Mouse (Mus musculus): ENCODE results near the gene Arfrp1. TPM values are rescaled to one million over a fixed set of nuclear protein-coding genes. Genes with fewer than 3 reads are reported as not detected.

The Arfrp1 gene
- total RNA-seq (2014; fragmentation: Nextera tagmentation), result 34.1 and 43.2 TPM in 2 replicates
- total RNA-seq (2017), result 38.6 and 39.2 TPM in 2 replicates

DNA sequence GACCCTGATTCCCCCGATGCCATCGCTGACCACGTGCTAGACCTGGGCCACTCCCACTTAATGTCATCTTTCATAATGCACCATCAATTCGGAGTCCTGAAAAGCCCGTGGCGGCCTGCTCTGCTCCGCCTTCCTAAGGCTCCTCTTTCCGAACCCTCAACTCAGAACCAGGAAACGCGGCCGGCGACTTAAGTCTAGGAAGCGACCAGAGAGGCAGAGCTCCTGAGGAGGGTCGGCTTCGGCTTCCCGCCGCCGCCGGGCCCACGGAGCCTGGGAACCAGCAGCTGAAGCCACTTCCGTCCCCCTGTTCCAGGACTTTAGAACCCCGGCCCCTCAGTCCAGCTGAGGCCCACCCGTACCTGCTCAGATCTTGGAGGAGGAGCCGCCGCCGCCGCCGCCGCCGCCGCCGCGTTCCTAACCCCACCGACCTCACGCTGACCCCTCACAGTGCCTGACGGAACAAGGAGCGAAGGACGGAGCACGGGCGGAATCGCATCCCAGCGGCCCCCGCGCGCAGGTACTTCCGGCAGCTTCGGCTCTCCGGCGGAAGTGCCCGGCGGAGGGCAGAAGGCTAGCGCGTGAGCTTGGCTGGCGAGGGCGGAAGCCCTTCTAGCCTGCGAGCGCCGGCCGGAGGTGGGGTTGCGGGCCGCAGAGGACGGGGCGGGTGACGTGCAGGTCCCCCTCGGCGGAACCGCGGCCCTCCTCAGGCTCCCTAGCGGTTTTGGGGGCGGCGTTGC lies at the start of gene Arfrp1, which contains the start of gene Zgpat:
Gene Arfrp1, minus strand, starts transcription at position 545 of the 737 bp plus-strand sequence.
Gene Zgpat, plus strand, starts transcription at position 69 of the 737 bp plus-strand sequence.
- ATAC-seq (replicated peaks; ENCODE audit: poor library complexity, severe bottlenecking), result peak; percentile 91

DNA sequence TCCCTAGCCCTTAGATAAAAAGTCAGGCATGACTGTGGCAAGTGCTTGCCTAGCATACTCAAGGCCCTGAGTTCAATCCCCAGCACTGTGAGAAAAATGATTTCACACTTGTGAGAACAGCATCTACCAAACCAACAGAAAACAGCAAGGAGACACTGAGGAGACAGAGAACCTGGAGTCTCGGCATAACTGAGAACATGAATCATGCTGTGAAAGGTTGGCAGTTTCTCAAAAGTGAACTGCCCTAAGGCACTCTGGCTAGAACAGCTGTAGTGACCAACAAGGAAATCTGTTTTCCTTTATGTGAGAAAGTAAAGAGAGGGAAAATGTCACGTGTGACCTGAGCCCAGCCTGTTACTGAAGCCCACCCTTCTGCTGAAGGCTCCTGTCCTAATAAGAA lies 47.9 kb upstream of the Arfrp1 start:
- no peak for ATAC-seq (replicated peaks; ENCODE audit: poor library complexity, severe bottlenecking)

- peak; percentile 97 for ATAC-seq (replicated peaks; ENCODE audit: poor library complexity, severe bottlenecking)
These were observed 45.7 kb upstream of the Arfrp1 start for GRCm38 (mm10) chr2:181410760-181411473.

- no peak for ATAC-seq (replicated peaks; ENCODE audit: poor library complexity, severe bottlenecking)
These were observed 44.4 kb upstream of the Arfrp1 start for GRCm38 (mm10) chr2:181409643-181410042.

- ATAC-seq (replicated peaks; ENCODE audit: poor library complexity, severe bottlenecking), result no peak
These were observed 38.5 kb upstream of the Arfrp1 start for GRCm38 (mm10) chr2:181403722-181404121.

DNA sequence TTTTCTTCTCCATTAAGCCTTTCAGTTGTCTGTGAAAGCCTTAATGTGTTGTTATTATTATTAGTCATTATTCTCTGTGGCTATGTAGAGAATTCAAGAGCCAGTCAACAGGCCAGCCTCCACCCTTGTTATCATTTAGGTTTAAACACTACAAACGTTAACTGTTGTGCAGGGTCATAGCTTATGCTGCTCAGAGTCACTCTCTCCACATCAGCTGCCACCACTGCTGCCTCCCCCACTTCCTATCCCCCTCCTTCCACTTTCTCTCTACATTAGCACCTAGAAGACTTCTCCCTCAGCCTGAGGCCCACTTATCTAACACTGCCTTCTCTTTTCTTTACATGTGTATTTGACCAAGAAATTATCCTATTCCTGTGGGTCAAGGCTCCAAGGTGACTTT lies 36.3 kb upstream of the Arfrp1 start:
- ATAC-seq (replicated peaks; ENCODE audit: poor library complexity, severe bottlenecking), result no peak

DNA sequence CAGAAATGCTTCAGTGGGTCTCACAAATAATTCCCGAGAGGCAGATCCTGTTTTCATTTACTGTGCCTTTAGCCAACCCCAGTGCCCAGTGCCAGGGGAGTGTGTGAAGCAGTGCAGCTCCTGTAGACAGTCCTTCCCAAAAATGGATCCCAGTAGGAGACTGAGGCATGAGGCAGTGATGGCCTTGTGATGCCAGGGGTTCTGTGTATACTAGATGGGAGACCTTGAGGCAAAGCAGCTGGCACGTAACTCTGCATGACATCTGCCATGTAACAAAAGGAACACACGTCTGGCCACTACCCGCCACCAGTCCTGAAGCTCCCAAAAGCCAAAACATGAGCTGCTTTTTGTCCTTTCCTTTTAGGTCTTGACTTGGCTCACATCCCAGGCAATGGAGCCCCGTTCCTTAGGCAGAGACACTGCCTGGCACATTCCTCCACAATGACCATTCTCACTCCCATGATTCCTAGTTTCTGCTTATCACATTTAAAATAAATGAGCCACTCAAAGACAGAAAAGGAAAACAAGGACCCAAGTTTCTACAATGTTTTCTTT lies 32.1 kb upstream of the Arfrp1 start:
- ATAC-seq (replicated peaks; ENCODE audit: poor library complexity, severe bottlenecking), result no peak

- ATAC-seq (replicated peaks; ENCODE audit: poor library complexity, severe bottlenecking), result no peak
These were observed 28.9 kb upstream of the Arfrp1 start for GRCm38 (mm10) chr2:181394086-181394485.

GRCm38 (mm10) chr2:181392600-181393213 lies 27.5 kb upstream of the Arfrp1 start:
- peak; percentile 91 for ATAC-seq (replicated peaks; ENCODE audit: poor library complexity, severe bottlenecking)

GRCm38 (mm10) chr2:181391541-181391940 lies 26.3 kb upstream of the Arfrp1 start:
- ATAC-seq (replicated peaks; ENCODE audit: poor library complexity, severe bottlenecking), result no peak

DNA sequence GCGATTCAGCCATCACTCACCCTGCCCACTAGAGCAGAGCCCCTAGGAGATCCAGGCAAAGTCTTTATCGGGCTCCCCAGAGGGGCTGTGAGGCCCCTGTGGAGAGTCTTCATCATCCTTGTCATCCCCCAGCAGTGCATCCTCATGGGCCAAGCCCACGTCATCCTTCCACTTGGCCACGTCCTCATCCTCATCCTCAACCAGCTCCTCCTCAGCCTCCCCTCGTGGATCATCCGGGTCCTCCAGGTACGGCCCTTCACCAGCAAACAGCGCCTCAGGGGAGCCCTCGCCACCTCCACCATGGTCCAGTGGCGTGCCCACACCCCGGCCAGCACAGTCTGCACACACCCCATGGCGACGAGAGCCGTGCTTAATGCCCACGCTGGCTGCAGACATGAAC lies 25.8 kb upstream of the Arfrp1 start:
- ATAC-seq (replicated peaks; ENCODE audit: poor library complexity, severe bottlenecking), result no peak

- no peak for ATAC-seq (replicated peaks; ENCODE audit: poor library complexity, severe bottlenecking)
These were observed 25.1 kb upstream of the Arfrp1 start for GRCm38 (mm10) chr2:181390136-181390870.

DNA sequence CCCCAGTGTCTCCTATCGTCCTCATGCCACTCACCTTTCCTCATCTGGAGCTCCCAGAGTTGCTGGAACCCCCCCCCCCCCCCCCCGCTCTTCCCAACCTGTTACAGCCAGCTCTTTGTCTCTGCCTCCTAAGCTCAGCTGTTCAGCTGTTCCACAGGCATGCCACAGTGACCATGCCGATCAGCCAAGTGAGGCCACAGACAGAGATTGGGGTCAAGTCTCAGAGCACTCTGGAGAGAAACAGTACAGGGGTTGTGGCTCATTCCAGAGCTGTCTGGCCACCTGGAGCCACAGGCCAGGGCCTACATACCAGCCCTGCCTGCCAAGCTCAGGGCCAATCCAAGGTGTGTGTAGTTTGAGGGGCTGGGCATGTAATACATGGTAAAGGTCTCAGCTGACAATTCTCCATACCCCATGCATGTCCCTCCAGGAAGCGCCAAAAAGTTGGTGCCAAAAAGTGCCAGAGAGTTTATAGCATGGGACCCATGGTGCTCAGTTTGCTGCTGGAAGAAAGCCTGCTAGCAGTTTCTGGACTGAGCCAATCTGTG lies 21.5 kb upstream of the Arfrp1 start:
- ATAC-seq (replicated peaks; ENCODE audit: poor library complexity, severe bottlenecking), result no peak

DNA sequence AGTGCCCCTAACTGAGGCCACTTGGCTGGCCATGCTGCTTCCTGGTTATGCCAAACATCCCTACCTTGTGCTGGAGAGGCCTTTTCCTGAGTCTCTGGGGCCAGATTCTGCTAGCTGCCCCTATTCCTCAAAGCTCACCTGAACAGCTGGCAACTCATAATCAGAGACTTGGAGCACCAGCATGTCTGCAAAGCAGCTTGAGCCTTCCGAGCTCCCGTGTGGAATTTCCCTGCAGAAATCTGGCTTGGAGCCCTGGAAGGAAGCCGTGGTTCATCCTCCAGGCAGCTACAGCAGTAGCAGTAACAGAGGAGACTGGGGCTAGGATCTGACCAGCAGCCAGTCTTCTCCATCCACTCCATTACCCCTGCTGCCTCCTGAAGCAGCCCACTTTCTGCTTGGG lies 20.7 kb upstream of the Arfrp1 start:
- no peak for ATAC-seq (replicated peaks; ENCODE audit: poor library complexity, severe bottlenecking)

DNA sequence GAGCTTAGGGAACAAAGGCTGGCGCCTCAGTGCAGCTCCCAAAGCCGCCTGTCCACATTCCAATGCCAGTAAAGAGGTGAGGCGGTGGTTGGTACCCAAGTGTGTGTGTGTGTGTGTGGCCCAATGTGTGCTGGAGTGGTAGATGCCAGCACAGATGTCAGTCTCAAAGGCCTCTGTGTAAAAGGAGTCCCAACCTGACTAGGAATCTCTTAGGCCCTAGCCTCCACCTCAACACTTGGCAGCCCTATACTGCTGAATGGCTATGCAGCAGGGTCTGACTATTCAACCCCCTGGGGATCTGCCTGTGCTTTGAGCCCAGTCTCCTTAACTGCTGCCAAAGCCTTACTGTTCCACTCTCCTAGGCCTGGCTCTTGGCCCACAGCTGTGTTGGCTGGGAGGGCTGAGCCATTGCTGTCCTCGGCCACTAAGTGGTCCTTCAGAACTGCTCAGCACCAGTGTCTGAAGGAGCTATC lies 19.8 kb upstream of the Arfrp1 start:
- ATAC-seq (replicated peaks; ENCODE audit: poor library complexity, severe bottlenecking), result no peak

GRCm38 (mm10) chr2:181384463-181384862 lies 19.3 kb upstream of the Arfrp1 start:
- no peak for ATAC-seq (replicated peaks; ENCODE audit: poor library complexity, severe bottlenecking)

DNA sequence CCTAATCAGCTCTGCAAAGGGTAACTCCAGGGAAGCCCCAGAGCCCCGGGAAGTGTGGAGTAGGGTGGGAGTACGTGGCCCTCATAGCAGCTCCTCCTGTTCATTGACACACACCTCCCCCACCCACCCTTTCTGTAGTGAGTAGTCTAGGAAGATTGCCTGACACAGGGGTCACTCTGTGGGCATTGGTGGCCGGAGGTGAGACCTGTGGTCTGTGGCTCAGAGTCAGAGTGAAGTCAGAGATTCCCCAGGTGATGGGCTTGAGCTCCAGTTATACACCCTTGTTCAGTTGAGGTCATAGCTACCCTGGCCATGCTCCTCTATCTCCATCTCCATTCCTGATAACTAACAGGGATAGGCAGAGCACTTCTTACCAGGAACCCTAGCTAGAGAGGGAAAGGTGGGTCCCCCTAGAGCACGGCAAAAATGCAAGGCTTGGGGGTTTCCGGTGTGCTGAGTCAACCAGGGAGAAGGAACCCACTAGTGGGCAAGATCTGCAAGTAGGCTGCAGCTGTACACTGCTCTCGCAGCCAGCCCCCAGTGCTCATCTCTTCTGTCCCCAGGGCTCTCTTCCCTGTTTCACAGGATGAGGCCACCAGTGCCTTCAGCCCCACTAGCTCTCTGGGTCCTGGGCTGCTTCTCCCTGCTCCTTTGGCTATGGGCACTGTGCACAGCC lies 16.6 kb upstream of the Arfrp1 start:
- ATAC-seq (replicated peaks; ENCODE audit: poor library complexity, severe bottlenecking), result no peak

- ATAC-seq (replicated peaks; ENCODE audit: poor library complexity, severe bottlenecking), result no peak
These were observed 15.9 kb upstream of the Arfrp1 start for GRCm38 (mm10) chr2:181381107-181381506.

- ATAC-seq (replicated peaks; ENCODE audit: poor library complexity, severe bottlenecking), result no peak
These were observed 15.0 kb upstream of the Arfrp1 start for GRCm38 (mm10) chr2:181380251-181380650.

Data from granulocyte monocyte progenitor cell, adult 5-6 weeks (primary cell).